Mouse (Mus musculus): ENCODE measurements around the gene Zfp341. TPM values are rescaled to one million over a fixed set of nuclear protein-coding genes. Genes with fewer than 3 reads are reported as not detected.
A peak's percentile ranks its signal among the peaks of the same experiment; 100 is the strongest.

The Zfp341 gene
- polyA plus RNA-seq, 1 experiment: 8.9 TPM

DNA sequence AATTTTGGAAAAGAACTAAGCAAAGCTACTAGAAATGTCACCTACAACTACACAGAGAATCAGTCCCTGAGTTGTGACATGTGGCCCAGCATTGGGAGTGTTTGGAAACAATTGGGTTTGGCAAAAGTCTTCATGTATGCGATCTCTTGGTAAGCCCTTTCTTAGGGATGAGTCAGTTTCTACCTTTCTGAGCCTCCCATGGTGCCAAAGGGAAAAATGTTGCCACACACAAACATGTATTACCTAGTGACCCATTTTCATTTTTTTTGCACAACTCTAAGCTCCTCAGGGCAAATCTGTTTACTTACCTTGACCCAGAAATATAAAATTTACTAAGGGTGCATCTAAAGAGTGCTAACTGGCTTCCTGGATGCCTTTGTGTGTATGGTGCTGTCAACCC is 6.1 kb upstream of the Zfp341 start:
- no peak for TF ChIP-seq GATA1 (IDR thresholded peaks at IDR 0.05; ENCODE audit: low read length)

DNA sequence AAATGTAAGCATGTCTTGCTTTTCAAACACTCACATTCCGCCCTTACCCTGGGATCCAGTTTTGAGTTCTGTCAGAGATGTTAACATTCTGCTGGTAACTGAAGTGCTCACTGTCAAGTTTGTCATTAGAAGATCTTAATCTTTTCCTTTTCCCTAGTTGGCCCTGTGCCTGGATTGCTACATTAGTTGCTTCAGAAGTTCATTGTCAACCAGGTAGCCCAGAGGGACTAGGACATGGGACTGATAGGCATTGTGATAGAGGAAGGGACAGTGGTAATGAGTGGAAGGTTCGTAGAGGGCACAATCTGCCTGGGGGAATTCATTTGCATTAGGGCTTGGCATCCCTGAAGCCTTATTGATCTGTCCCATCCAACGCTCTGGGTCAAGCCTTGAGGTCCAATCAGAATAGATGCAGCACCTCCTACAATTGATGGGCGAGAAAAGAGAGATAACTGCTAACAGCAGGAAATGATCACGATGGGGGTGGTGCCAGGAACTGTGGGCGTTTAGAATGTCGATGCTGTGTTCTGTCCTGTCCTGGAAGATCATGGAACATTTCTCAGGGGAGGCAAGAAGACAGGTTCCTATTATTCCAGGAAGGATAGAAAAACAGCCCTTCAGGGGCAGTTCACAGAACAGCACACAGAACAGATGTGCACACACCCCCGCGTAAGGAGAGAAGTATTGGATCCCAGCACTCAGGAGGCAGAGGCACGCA is 3.9 kb upstream of the Zfp341 start:
- TF ChIP-seq GATA1 (IDR thresholded peaks at IDR 0.05; ENCODE audit: low read length): no peak

DNA sequence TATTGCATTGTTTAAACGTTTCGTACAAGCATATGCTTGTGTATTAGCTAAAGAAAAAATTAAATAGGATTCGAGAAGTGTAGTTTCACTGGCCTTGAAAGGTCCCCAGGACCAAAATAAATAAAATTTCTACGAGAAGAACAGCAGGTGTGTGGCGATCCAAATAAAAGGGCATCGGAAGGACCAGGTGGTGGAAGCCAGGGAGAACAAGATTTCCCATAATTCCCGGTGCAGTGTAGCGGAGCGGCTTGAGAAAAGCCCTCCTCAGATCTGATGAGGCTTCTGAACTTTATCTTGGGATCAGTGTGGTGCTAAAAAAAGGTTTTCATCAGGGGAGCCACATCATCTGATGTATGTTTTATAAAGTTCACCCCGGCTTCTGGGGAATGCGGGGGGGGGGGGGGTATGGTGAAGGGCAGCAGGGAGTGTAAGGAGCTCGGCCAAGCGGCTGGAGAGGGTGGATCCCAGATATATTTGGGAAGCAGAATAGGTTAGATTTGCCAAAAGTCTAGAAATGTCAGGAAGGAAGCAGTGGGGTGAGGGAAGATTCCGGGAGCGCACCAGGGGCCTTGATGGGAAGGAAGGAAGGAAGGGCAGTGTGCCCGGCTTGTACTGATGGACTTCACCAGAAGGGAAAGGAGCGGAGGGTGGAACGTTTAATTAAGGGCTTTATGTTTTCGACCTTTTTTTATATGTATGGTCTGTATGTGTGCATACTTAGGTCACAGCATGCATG is 1.9 kb downstream of the Zfp341 start:
- no peak for TF ChIP-seq GATA1 (IDR thresholded peaks at IDR 0.05; ENCODE audit: low read length)

DNA sequence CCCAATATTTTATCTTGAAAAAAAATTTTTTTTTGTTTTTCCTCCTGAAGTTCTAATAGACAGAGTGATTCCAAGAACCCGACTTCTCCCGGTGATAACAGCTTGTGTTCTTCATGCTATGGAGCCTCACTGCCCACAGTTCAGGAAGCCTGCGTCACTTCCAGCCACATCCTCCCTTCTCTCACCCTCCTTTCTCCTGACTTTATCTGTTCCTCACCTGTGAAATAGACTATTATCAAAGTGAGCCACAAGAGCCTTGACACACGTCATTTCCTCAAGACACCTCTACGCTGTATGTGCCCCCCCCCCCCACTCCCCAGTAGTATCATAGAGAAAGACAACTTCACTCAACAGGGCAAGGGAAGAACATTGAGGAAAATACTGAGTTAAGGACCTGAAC is 2.6 kb downstream of the Zfp341 start:
- TF ChIP-seq GATA1 (IDR thresholded peaks at IDR 0.05; ENCODE audit: low read length): peak; percentile 31

DNA sequence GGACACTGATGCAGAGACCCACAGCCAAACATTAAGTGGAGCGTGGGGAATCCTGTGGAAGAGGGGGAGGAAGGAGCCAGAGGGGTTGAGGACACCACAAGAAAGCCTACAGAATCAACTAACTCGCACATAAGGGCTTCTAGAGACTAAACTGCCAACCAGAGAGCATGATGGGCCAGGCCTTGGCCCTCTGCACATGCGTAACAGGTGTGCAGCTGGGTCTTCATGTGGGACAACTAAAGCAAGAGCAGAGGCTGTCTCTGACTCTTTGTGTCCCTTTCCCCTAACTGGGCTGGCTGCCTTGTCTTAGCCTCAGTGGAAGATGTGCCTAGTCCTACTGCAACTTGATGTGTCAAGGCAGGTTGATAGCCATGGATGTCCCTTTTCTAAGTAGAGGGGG is 4.0 kb downstream of the Zfp341 start:
- TF ChIP-seq GATA1 (IDR thresholded peaks at IDR 0.05; ENCODE audit: low read length): no peak

DNA sequence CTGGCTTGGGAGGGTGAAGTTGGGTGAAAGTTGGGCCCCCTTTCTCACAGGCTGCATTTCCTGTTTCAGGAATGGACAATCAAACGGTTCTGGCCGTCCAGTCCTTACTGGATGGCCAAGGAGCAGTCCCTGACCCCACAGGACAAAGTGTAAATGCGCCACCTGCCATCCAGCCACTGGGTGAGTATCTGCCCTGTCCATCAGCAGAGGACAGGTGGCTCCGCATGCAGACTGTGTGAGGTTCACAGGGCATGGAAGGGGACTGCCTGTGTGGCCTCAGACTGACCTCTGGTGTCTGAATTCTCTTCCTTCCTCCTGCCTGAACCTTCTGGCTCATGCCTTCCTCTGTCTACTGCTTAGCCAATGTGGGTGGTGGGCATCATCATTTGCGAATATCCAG is 8.6 kb downstream of the Zfp341 start:
- TF ChIP-seq GATA1 (IDR thresholded peaks at IDR 0.05; ENCODE audit: low read length): no peak

DNA sequence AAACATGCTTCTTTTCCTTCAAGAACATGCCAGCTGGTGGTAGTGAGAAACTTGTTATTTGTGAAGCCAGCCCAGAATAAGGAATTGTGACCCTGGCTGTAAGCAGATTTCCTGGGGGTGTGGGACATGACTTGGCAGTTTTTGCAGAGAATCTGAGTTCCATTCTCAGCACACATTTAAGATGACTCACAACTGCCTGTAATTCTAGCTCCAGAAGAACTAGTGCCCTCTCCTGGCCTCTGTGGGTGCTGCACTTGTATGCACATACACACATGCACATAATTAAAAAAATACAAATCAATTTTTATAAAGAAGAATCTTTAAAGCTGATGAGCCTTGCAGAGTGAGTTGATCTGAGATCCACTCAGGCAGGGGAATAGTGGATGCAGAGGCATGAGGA is 11.0 kb downstream of the Zfp341 start:
- TF ChIP-seq GATA1 (IDR thresholded peaks at IDR 0.05; ENCODE audit: low read length): no peak

DNA sequence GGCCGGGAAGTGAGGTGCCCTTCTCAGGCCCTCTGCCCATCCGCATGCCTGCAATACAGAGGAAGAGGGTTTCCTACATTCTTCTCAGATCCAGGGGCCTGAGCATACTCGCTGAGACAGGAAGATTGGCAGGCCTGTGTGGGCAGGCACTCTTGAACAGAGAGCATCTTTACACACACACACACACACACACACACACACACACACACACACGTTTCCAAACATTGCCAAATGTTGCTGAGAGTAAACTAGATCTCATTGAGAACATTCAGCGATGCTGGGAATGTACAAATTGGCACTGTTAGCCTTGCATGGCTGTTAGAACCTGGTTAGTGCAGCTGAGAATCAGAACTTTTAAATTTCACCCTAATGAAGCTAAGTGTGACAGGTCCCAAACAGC is 17.4 kb downstream of the Zfp341 start:
- no peak for TF ChIP-seq GATA1 (IDR thresholded peaks at IDR 0.05; ENCODE audit: low read length)

DNA sequence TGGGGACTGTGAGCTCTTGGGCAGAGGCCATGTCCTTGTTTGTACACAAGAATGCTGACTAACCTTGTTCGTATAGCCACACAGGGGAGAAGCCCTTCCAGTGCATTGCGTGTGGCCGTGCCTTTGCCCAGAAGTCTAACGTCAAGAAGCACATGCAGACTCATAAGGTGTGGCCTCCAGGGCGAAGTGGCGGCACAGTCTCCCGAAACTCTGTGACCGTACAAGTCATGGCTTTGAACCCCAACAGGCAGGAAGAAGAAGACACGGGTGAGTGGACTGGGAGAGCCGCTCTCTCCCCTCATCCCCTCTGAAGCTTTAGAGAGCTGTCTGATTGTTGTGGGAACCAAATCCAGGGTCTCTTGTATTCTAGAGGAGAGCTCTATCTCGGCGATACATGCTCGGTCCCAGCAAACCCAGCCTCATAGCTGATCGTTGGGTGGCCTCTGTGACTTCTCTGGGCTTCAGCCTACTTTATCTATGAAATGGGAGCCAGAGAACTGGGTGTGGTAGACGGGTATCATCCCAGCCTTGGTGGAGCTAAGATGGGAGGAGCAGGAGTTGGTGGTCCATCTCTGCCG is 19.2 kb downstream of the Zfp341 start:
- no peak for TF ChIP-seq GATA1 (IDR thresholded peaks at IDR 0.05; ENCODE audit: low read length)

DNA sequence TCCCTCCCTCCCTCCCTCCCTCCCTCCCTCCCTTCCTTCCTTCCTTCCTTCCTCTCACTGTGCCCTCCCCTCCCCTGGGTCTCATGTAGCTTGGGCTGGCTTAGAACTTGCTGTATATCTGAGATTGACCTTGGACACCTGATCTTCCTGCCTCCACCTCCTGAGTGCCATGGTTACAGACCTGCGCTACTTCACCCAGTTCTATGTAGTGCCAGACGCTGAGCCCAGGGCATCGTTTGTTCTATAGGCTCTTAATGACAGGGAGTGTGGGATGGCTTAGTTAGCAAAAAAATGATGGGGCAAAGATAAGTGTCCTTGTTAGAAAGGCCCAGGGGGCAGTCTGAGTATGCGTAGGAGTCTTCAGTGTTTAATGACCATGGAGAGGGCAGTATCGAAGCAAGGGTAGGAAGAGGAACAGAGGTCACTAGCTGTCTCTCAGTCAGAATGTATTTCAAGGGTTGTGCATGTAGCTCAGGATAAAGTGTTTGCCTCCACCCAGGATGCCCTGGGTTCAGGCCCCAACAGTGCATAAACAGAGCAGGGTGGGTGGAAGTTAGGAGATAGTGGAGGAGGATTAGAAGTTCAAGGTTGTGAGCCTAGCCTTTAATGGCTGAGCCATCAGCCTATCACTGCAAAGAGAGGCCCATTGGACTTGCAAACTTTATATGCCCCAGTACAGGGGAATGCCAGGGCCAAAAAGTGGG is 20.1 kb downstream of the Zfp341 start:
- TF ChIP-seq GATA1 (IDR thresholded peaks at IDR 0.05; ENCODE audit: low read length): no peak

DNA sequence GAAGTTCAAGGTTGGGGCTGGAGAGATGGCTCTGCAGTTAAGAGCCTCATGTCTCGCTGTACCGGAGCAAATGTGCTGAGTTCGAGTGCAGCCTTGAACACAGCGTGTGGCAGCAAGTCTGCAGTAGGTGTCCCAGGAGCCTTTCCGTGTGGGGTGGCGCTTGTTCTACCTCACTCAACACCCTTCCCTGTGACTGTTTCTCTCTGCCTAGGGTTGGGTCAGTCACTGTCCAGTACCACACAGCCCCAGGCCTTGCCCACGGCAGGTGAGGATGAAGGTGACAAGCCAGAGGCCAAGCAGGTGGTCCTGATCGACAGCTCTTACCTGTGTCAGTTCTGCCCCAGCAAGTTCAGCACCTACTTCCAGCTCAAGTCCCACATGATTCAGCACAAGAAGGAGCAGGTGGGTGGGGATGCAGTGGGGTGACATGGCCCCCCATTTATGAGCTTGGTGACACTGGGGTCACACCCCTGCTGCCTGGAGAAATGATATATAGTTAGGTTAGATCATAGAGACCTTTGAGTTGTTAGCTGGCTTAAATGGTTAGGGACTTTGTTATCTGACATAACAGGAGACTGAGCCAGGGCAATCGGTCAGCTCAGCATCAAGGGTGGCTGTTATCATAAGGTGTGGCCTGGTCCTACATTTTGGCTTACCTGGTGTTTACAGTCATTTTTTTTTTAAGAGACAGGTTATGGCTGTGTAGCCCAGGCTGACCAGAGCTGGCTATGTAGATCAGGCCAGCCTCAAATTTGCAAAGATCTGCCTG is 21.0 kb downstream of the Zfp341 start:
- no peak for TF ChIP-seq GATA1 (IDR thresholded peaks at IDR 0.05; ENCODE audit: low read length)

DNA sequence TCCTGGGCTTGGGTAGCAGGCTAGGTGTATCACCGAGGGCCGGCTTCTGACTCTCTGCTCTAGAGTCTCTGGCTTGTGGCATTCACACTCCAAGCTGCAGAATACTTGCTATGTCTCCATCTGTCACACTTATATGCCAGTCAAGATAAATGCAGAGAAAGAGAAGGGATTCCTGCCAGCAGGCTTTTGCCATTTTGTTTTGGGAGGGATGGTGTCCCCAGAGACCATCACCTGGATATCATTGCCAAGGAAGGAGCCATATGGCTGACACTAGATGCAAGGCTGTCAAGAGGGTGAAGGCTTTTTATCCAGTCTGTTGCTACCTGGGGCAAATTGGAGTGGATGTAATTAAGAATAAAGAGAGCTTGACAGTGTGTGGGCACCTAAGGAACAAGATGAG is 22.7 kb downstream of the Zfp341 start:
- TF ChIP-seq GATA1 (IDR thresholded peaks at IDR 0.05; ENCODE audit: low read length): no peak

DNA sequence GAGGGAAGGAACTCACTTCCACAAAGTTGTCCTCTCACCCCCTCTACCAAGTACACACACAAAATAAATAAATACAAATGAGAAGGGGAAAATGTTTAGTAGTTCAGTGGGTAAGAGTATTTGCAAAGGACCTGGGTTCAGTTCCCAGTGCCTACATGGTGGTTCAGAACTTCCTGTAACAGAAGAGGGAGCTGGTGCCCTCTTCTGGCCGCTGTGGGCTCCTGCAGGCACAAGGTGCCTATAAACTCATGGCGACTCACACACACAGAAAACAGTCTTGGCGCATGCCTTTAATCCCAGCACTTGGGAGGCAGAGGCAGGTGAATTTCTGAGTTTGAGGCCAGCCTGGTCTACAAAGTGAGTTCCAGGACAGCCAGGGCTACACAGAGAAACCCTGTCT is 25.4 kb downstream of the Zfp341 start:
- TF ChIP-seq GATA1 (IDR thresholded peaks at IDR 0.05; ENCODE audit: low read length): no peak

DNA sequence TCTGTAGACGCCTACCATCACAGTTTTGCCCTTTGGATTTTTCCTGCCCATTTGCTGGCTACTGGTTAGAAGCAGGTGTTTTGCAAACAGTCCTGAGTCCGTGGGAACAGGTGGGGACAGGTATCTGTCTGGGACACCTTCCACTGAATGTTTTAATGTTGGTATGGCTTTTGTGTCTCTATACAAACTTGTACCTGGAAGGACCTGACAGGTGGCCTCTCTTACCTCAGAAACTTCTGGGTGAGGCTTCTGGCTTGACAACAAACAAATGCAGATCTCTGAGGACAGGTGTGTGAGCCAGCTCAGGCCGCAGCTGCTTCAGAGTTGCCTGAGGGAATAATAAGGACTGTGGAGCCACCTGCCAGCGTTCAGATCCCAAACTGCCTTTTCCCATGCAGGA is 26.0 kb downstream of the Zfp341 start:
- TF ChIP-seq GATA1 (IDR thresholded peaks at IDR 0.05; ENCODE audit: low read length): no peak

DNA sequence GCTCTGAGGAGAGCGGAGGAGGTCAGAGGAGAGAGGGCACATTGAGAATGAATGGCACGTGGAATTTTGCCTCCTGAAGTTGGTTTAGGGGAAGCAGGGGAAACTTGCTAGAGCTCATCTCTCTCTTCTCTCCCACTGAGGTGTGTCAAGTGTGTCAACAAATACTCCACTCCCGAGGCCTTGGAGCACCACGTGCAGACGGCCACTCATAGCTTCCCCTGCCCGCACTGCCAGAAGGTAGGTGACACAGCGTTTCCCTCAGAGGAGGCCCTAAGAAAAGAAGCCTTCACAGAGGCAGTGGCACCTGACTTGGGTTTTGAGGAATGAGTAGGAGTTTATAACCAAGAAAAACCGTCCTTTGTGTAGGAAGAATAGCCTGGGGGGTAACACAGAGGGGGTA is 28.1 kb downstream of the Zfp341 start:
- no peak for TF ChIP-seq GATA1 (IDR thresholded peaks at IDR 0.05; ENCODE audit: low read length)
